Mouse (Mus musculus) B cell, adult 2 months (primary cell): ENCODE results near the gene Gas2.

Source experiments
- DNase-seq, 2 experiments: peaks; one replicate each; pipeline ENCODE4 v3.0.0; 2022

Gene Gas2

DNA sequence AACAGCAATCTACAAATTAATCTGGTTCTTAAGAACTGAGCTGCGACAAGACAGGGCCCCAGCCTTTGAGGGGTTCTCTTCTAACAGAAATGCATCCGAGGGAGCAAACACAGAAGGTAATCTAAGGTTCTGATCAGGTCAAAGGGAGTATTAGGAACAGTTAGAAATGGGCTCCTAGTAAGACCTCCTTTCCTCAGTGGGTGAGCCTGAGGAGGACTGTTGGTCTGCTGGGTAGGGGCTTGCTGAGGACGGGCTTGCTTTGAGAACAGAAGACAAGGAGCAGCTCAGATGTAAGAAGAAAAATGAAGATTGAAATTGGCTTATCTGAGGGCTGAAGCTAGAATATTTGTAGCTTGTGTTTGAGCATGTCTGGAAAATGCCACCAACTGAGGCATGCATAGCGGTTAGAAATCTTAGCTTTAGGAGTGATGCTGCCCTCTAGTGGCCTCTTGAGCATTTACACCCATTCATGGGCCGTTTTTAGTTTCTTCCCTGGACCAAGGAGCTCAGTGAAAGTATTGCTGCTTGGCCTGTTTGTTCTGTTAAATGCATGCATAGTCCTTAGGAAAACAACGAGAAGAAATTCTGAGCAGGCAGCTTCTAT is 110.5 kb downstream of the Gas2 start:
- peak; percentile 34 for DNase-seq

DNA sequence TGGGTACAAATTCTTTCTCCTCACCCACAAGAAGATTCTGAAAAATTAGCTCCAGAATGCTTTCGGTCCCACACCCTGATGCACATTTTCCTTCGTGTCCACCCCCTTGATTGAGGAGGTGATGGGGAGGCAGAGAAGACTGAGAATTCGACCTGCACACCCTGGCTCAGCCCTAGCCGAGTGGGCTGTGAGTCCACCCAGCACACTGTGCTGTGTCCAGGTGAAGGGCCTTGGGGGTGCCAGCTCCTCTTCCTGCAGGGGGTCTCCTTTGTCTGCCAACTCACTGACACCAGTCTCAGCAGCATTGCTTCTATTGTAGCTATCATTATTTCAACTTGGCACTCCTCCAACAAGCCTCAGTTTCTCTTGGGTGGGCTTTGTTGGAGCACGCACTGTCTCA is 111.3 kb downstream of the Gas2 start:
- DNase-seq, result no peak

DNA sequence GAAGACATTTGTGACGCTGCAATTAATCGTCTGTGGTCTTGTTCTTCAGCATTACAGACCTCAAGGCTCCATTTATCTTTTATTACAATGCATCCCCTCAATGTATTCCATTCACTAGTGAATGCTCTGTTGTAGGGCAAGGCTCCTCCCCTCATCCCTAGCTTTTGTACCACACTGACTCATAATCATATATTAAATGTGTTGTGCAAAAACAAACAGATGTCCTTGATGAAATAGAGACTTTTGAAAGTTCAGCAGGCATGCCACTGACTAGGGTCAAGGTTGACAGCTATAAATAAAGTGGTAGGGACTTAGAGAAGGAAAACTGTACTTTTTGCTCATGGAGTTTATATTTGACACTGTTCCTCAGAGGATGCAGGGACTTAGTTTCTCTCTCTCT is 111.7 kb downstream of the Gas2 start:
- DNase-seq, result no peak

DNA sequence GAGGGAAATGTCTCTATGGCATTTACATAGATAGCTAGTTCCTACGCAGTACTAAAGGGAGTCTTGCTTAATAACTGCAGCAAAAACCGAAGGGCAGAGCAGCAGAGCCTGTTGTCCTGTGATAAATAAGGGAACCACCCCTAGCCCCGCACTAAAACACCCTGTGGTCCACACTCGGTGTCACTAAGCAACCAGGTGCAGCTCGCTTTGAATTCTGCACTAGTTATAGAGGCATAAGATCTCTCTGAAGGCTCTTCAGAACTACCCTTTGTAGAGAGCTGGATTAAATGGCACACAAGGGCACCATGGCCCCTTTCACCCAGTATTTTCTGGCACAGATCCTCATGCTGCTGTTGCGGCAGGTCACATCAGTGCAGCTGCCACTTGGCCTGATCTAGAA is 113.4 kb downstream of the Gas2 start:
- DNase-seq, result no peak

DNA sequence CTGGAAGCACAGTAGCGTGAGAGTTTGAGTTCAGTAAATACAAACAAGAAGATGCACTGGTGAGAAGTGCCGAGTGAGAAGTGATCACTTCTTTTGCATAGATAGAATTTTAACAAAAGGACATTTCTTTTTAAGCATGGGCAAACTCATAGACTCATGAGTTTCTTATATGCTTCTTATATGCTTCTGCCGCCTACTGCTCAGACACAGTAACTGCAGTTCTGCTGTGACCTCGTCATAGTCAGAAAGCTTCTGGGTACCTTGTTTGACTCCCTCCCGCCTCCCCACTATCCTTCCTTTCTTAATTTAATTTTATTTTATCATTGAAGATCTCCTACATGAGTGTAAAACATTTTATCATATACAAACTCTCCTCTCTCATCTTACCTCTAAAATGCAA is 117.5 kb downstream of the Gas2 start:
- DNase-seq, result no peak

DNA sequence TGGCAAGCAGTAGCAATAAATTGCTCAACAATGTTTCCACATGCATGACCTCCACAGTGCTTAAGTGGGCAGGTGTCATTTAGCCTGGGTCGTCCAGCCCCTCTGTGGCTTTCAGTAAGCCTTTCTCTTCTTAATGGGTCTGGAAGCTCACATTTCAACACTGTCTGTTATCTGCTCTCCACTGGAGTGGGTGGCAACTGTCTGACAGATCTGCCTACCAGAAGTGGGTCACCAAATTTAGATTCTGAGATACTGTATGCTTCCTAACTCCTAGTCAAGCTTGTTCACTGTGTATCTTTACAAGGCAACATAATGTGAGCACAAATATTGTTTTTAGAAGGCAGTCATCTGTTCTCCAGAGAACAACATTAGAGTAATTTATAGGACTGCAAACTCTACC is 120.5 kb downstream of the Gas2 start:
- no peak for DNase-seq

DNA sequence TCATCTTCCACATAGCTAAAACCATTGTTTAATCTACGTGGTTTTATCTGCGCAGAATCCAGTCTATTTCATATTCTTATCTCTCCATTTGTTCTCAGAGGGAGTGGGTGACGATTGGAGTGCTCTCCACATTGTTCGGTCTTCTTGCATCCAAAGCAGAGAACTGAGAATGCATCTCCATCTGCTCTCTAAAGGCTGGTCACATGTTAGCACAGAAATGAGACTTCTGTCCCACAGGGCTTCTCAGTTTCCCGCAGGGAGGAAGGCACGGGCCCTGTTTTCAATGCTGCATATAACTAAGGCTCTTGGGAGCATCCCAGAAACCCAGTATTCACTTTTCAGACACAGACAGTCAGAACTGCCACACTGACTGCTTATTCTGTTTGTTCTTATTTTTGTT is 123.9 kb downstream of the Gas2 start:
- DNase-seq, result no peak

DNA sequence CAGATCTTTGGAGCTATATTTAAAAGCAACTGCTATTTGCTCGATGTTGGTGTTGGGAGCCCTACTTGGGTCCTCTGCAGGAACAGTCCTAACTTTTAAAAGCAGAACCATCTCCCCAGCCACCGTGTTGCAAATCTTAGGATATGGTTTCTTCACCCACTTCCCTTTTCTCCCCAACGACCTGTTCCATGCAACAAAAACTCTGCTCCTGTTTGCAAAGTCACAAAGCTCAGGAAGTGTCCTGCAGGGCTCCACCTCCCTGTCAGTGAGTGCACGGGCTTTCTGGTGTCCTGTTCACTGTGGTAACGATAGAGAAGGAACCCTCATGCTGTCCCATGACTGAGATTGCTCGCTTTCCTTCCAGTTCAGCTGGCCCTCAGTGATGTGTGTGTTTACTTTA is 125.1 kb downstream of the Gas2 start:
- DNase-seq, result no peak

DNA sequence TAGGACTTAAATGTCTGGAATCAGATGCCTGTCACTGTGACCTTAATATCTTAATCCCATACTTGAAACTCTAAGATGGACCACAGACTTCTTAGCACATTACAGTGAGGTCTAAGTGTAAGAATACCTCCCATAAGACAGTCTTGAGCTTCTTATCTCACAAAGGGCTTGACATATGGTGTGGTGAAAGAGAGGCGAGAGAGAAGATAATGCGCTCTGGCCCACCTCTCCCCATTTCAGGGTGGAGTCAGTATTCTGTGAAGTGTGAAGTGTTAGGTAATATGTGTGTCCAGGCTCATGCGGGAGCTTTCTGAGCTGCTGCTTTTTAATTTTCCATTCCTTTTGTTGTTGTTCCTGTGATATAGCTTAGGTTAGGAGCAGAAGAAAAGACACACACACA is 129.2 kb downstream of the Gas2 start:
- no peak for DNase-seq

DNA sequence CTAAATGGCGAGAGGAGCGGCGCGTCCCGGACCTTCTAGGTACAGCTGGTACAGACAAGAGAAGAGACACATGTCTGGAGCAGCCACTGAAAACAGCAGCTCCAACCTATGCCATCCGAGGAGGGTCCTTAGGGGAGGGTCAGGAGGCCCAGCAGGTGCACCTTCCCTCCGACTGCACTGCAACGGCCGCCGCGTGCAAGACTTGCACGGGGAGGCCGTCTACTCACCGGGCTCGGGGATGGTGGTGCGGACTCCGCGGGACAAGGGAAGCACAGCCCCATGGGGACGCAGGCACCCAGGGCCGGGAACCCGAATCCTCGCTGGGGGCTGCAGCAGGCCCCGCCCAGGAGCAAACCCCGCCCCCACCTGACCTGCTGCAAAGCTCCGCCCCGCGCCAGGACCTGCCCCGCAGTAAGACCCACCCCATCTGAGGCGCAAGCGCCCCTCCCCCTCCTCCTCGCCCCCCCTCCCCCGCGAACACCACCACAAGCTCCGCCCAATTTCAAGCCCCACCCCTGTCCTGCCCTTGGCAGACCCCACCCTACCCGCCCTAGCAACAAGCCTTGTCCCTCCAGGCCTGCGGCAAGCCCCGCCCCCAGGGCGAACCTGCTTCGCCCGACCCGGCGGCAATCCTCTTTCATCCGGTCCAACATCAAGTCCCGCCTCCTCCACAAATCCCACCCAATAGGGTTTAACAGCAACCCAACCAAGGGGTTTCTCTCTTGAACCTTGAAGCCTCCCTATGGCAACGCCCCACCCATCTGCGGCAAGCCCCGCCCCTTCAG is 143.9 kb downstream of the Gas2 start, which contains the start of gene Svip:
Gene Svip (minus strand): TSS at position 508 of the 785 bp plus-strand sequence.
- peak; percentile 77 to 82 for DNase-seq

DNA sequence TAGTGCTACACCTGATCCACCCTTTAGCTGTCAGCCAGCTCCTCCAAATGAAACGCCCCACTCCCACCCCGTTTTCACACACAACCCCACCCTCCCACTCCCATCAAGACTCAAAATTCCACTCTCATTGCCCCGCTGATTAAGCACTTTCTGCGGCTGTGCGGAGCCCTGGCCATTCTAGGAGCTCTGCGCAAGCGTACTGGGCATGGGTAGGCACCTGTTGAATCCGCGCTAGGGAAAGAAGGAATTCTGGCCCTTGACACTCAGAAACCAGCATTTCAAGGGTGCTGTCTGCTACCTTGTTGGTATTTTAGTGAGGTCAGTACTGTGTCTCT is 144.4 kb downstream of the Gas2 start:
- DNase-seq, result no peak

DNA sequence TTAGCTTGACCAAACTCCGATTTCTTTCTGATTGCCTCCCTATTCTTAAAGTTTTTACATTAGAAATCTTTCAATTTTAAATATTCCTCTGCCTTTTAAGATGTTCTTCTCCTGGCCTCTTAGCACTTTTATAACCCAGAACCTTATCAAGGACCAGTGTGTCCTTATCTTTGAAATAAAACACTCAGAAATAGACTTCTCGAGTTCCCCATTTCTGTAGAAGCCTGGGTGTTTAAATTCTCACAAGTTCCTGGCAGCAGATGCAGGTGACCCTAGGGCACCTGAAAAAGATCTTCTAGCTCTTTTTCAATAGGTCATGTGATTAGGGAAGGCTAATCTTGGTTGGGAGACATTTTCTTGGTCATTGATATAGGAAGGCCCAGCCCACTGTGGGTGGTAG is 145.3 kb downstream of the Gas2 start:
- no peak for DNase-seq

DNA sequence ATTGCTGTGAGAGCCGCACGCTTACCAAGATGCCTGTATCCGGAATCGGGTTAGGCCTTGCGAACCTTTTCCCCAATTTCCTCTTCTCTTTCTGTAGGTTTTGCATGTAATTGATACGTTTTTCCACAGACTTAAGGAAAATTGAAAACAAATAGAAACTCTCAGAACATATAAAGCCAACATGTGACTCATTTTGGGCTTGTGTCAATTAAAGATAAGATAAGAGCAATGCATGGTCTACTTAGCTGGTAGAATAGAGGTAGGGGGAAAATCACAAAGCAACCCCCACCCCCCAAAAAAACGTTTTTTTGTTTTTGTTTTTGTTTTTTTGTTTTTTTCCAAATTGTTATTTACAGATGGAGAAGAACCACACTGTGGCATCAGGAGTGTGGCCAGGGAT is 151.6 kb downstream of the Gas2 start:
- DNase-seq, result no peak

DNA sequence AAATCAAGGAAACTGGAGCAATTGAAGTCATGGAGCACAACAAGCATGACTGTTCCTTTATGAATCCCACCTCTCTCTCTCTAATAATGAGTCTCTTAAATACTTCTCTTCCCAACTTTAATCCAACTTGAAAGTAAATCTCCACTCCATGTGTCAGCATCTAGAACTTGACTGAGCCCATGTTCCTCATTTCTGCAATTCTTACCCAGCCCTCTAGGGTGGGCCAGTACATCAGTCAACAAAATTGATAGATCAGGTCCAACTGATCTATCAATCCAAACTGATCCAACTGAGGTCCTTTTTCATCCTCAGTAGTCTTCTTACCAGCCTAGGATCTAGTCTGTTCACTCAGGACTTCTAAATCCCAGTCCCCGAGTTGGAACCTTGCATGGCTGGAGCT is 153.4 kb downstream of the Gas2 start:
- DNase-seq, result no peak

DNA sequence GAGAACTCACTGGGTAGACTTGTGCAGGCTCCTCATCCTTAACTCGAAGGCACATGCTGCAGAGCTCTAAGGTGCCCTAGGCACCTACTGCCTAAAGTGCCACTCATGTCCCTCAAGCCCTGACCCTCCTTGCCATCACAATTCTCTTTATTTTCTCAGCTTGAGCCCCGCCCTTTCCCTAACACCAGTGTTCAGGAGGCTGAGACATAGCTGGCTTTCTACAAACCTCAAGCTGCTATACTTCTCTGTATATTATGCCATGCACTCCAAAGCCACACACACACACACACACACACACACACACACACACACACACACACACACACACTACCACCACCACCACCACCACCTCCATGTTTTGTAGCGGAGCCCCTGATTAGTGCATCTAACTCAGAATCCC is 153.8 kb downstream of the Gas2 start, which contains the start of gene 1700015G11Rik:
Gene 1700015G11Rik (minus strand): TSS at position 101 of the 400 bp plus-strand sequence.
- DNase-seq, result no peak

DNA sequence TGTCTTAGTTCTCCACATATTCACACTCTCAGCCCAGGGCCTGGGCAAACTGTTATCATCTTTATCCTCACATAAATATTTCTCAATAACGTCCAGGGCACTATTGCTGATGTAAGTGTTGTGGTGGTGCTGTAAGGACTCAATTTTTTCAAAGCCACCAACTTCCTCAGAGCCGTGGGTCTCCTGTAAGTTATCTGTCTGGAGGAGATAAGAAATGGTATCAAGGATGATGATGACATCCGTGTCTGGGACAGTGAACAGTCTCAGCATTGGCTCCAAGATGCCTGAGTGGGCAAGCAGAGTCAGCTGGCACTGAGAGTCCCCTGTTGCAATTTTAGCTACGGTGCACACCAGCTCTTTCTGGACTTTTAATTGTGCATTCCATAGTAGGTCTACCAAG is 160.2 kb downstream of the Gas2 start:
- DNase-seq, result no peak

DNA sequence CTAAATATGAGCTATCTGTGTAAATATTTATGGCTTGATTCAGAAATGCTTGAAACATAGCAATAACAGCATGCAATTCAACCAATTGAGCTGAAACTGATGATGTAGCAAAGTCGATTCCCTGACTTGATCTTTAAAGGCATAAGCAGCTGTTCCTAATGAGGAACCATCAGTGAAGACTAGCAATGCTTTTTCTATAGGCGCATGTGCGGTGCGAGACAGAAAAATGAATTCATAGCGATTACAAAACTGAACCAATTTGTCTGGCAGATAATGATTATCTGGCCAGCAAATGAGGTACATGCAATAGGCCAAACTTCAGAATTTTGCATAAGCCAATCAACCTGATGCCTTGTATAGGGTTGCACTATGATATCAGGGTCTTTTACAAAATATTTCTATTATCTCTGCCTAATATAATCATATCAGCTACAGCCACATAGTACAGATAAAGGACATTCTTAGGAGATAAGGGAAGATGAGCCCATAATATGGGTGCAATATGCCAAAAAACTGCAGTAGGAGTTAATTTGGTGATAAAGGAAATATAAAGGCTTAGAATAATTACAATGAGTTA is 162.3 kb downstream of the Gas2 start:
- DNase-seq, result no peak

DNA sequence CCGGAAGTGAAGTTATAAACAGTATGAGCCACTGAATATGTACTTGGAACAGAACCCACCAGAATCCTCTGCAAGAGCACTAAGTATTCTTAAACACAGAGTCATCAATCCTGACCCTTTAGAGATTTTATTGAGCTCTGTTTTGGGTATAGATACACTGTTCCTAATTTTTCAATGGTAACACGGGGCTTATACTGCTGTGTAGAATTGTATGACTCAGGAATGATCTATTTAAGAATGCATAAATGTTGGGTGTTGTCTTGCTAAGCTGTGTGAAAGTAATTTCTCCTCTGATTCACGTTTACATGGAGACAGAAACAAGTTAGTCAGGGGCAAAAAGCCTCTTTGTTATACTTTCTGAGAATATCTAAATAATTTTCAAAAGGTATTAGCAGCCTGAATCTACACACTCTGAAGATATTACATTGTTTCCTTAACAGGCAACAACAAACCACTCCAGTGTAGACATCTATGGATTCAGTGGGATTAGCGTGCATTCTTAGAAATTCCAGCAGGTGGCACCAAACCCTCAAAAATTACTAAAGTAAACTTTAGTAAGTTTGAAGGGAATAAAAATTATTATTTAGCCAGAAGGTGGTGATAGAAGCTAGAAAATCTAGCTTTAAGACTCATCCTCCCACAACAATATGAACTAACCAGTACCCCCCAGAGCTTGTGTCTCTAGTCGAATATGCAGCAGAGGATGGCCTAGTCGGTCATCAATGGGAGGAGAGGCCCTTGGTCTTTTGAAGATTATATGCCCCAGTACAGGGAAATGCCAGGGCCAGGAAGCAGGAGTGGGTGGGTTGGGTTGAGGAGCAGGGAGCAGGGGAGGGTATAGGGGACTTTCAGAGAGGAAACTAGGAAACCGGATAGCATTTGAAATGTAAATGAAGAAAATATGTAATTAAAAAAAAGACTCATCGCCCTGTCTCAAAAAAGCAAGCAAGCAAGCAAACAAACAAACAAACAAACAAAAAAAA is 176.1 kb downstream of the Gas2 start:
- DNase-seq, result no peak
